Mouse (Mus musculus): ENCODE data around the gene Slc6a6. TPM values are rescaled to one million over a fixed set of nuclear protein-coding genes. Genes with fewer than 3 reads are reported as not detected.

Slc6a6 gene
- total RNA-seq, 2 experiments from 2014 or later = 117 to 145 TPM

DNA sequence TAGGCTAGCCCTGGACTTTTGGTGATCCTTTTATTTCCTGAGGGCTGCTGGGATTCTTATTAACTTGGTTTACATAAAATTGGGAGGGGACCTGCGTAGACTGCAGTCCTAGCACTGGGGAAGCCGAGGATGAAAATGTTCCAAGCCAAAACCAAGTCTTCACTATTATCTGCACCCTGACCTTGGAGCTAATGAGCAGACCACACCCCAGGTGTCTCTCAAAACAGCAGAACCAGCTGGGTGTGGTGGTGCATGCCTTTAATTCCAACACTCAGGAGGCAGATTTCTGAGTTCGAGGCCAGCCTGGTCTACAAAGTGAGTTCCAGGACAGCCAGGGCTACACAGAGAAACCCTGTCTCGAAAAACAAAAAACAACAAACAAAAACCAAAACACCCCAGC is 16.7 kb upstream of the Slc6a6 start:
- no peak for DNase-seq
- intact Hi-C loops (cut with DNase I) = no loop called here

GRCm38 (mm10) chr6:91668276-91668675 is 15.6 kb upstream of the Slc6a6 start:
- intact Hi-C loops (cut with DNase I) = no loop called here
- DNase-seq = no peak

GRCm38 (mm10) chr6:91669270-91669669 is 14.6 kb upstream of the Slc6a6 start:
- intact Hi-C loops (cut with DNase I) = no loop called here
- DNase-seq = no peak

- no peak for DNase-seq
- intact Hi-C loops (cut with DNase I) = no loop called here
These were observed 13.6 kb upstream of the Slc6a6 start for GRCm38 (mm10) chr6:91670224-91670623.

DNA sequence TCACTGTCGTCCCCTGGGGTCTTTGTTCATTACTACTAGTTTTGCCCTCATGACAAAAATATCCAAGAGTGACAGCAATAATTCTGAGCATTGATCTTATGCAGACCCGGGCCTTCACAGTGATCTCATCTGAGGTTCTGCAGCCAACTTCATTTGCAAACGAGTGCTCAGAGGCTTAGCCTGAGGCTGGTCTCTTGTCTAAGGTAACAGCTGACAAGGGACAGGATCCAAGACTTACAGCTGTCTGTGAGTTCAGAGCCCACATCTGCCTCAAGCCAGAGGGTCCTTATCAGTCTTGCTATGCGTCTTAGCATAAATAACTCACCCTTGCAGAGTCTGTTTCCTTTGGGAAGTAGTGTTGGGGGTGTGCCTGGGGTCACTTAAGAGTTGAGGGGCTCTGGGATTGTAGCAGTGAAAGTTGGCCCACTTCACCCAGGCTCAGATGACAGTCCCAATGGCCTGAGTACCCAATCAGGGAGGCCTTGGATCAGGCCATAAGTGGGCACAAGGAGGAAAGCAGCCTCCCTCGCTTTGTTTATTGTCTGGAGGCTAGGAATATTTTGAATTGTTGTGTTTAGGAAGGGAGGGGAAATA is 9.0 kb upstream of the Slc6a6 start:
- no peak for DNase-seq
- intact Hi-C loops (cut with DNase I) = no loop called here

GRCm38 (mm10) chr6:91678506-91679094 is 5.3 kb upstream of the Slc6a6 start:
- intact Hi-C loops (cut with DNase I) = no loop called here
- DNase-seq = no peak

- intact Hi-C loops (cut with DNase I) = no loop called here
- DNase-seq = peak; percentile 55 to 62
These were observed 4.7 kb upstream of the Slc6a6 start for GRCm38 (mm10) chr6:91679095-91679577.

- intact Hi-C loops (cut with DNase I) = loop anchor here (5.0 kb wide), 1 partner anchor 152 kb away; no protein-coding TSS in a partner anchor
- DNase-seq = no peak
These were observed 4.1 kb upstream of the Slc6a6 start for GRCm38 (mm10) chr6:91679716-91680115.

DNA sequence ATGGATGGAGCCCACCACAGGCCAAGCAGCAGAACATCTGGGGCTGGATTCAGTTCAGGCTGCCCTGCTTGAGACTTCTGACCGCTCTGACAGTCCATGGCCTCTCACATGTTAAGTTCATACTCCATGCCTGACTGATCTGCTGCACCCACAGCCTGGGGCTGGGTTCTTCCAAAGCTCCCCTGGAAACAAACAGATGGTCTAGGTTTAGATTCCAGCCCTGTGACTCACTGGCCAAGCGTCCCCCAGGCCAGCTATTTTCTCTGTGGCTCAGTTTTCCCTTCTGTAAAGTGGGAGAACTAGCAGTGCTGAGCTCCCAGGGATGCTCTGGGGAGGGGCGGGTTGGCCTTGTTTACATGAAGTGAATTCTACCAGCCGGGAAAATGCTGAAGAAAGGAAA is 2.0 kb upstream of the Slc6a6 start:
- intact Hi-C loops (cut with DNase I) = loop anchor here (2.0 to 5.0 kb wide), 2 partner anchors 105 to 155 kb away; no protein-coding TSS in a partner anchor

DNA sequence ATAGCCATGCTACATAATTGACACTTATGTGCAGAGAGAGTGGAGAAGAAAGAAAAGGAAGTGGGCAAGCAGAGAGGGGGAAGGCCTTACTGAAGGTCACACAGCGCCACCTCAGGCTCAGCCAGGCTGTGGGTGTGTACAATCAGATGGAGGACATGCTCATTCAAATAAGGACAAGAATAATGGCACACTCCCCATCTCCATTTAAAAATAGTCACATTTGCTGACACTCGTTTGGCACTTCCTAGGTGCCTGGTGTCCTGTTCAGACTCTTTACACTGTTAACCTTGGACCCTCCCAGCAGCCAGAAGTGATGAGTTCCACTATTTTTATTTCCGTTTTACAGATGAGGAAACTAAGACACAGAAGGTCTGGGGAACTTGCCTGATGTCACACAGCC is 732 bp upstream of the Slc6a6 start:
- no peak for DNase-seq
- intact Hi-C loops (cut with DNase I) = loop anchor here (2.0 to 5.0 kb wide), 2 partner anchors 106 to 156 kb away; no protein-coding TSS in a partner anchor

More for the DNA sequence above, 2.0 kb upstream of the Slc6a6 start:
- DNase-seq = no peak

GRCm38 (mm10) chr6:91684474-91684829 is 599 bp downstream of the Slc6a6 start:
- peak in 1 of 2 experiments; percentile 37 for DNase-seq
- intact Hi-C loops (cut with DNase I) = loop anchor here (5.0 kb wide), 1 partner anchor 157 kb away; no protein-coding TSS in a partner anchor

DNA sequence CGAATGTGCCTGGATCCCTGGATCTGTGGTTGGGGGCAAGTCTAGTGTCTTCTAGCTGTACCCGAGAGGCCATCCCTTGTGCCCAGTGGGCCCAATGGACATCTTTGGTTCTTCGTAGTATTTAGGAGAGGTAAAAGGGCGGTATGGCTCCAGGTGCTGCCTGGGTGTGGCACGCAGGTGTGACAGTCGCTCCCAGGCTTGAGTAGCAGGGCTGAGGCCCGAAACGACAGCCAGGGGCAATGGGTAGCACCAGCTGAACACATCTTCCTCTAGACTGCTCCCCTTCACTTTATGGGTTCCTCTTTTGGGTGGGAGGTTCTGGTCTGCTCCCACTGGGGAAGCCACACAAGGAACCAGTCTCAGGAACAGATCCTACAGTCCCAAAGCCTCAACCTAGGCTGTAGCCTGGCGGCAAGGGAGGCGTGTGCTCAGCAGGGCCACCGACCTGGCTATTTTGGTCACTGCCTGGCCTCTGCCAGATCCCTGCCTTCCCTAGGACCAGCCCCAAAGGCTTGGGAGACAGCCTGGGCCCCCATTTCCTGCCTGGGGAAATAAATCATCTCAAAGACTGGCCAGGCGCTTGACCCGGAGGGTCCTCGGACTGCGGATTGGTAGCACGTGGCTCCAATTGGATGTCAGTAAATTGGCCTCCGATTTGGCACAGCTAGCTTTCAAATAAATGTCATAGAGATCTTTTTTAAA is 1.1 kb downstream of the Slc6a6 start:
- intact Hi-C loops (cut with DNase I) = loop anchor here (5.0 kb wide), 2 partner anchors 52 to 158 kb away; no protein-coding TSS in a partner anchor
- peak; percentile 50 to 62 for DNase-seq

DNA sequence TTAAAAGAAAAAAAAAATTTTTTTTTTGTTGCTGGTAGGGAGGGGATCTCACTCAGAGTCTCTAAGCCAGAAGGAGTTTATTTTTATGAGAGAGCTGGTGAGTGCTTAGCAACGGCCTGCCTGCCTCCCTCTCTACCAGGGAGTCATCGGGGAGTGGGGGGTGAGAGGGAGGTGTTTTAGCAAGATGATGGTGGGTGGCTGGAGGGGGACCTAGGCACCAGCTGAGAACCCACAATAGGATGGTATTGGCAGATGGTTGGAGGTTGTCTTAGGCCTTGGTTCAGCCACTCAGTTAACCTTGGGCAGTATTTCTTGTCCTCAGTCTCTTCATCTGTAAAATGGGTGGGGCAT is 1.7 kb downstream of the Slc6a6 start:
- intact Hi-C loops (cut with DNase I) = loop anchor here (5.0 kb wide), 1 partner anchor 52 kb away; no protein-coding TSS in a partner anchor
- peak in 1 of 2 experiments; percentile 18 for DNase-seq

DNA sequence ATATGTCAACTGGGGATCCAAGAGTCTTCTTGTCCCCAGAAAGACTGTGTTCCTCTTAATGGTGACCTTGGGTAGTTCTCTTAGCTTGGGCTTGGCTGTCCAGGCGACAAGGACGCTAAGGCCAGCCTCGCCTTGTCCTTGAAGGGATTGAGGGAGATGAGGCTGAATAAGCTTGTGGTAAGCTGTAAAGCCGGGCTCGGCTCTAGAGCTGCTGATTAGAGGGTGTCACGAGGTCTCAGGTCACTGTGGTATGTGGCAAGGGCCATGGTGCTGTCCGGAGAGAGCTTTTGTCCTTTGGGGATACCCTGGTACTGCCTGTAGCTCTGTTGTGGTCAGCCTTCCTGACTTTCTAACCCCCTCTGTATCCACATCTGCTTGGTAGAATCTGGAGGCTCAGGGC is 2.0 kb downstream of the Slc6a6 start:
- intact Hi-C loops (cut with DNase I) = loop anchor here (5.0 kb wide), 1 partner anchor 51 kb away; no protein-coding TSS in a partner anchor
- DNase-seq = no peak

- intact Hi-C loops (cut with DNase I) = loop anchor here (5.0 kb wide), 1 partner anchor 51 kb away; no protein-coding TSS in a partner anchor
- DNase-seq = peak; percentile 46 to 66
These were observed 2.7 kb downstream of the Slc6a6 start for GRCm38 (mm10) chr6:91686597-91686996.

DNA sequence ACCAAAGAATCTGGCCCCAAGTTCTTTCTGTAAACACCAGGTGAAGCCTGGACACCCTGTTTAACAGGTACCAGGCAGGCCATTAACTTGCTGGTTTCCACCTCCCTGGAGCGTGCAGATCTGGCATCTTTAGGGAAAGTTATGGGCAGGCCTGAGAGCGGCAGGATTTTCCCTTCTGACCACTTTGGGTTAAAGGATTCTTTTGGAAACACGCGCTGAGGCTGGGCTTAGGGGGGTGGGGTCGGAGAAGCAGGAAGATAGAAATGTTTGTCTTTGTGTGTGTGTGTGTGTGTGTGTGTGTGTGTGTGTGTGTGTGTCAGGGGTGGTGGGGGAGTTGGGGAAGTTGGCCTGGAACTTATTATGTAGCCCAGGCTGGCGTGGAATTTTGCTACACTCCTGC is 4.2 kb downstream of the Slc6a6 start:
- no peak for DNase-seq
- intact Hi-C loops (cut with DNase I) = loop anchor here (5.0 kb wide), 1 partner anchor 49 kb away; no protein-coding TSS in a partner anchor

DNA sequence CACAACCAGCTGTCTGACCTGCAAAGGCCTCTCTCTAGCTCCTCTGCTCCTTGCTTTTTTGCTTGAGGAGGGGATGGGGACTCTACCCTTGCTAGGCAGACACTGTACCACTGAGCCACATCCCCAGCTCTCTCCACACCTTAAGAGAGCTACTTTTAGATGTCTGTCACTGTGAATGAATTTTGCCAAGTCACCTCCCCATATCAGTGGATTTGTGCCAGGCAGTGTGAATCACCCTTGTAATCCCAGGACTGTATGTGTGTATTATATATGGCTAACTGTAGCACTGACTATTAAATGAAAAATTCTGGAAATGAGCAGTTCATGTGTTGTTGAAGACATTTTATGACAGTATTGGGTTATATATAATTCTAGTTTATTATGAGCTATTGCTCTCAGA is 5.4 kb downstream of the Slc6a6 start:
- intact Hi-C loops (cut with DNase I) = loop anchor here (5.0 kb wide), 1 partner anchor 48 kb away; no protein-coding TSS in a partner anchor
- DNase-seq = no peak

- intact Hi-C loops (cut with DNase I) = no loop called here
These were observed 6.4 kb downstream of the Slc6a6 start for GRCm38 (mm10) chr6:91690222-91690621.

DNA sequence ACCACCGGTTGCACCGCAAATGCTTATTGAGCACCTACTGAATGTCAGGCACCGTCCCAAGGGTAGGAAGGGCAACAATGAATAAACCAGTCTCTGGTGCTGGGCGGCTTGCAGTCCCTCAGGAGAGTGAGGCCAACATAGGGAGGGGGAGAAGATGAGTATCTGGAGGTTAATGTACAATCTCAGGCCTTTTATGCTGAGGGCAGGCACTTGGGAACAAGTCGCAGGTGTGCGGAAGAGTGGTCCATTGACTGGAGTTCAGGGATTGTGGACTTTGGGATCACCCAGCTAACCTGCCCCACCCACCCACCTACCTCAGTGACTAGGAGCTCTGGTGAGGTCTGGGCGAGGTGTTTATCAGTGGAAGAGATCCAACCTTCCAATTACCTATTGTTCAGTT is 6.8 kb downstream of the Slc6a6 start:
- DNase-seq = no peak
- intact Hi-C loops (cut with DNase I) = no loop called here

More at GRCm38 (mm10) chr6:91690222-91690621, 6.4 kb downstream of the Slc6a6 start:
- DNase-seq = no peak

DNA sequence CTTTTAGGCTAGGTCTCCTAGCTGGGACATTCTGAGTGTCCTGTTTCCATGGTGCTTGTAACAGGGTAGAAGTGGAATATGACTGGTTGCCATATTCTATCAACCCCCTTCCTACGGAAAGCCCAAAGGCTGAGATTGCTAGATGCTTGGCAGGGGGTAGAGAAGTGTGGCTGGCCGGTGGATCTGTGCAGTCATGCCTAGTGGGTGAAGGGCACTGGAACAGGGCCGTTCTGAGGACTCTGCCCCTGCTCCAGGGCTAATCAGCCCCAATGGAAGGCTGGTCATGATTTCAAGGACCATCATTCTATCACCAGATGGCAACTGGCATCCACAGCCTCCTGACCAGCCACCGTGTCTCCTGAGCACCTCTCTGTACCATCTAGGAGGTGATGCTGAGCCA is 7.7 kb downstream of the Slc6a6 start:
- DNase-seq = no peak

DNA sequence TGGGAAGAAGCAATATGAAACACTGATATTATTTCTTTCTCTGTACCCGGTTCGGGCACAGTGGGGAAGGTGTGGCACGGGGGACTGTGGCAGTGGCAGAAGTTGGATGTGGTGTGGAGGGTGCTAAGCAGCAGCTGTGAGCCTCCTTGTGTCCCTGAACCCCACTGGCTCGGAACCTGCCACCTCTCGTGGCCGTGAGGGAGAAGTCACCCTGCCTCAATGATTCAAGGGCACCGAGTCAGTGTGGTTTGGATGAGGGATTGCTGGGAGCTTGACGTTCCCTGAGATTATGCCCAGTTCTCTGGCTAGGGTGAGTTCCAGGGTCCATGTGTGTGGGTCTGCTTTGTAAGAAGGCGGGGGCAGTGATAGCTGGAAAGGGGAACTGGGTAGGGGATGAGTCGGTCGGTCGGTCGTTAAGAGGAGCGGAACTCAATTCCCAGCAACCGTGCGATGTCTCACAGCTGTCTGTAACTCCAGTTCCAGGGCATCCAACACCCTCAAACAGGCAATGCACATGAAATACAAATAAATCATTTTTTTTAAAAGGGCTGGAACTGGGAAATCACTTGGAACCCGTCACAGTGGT is 9.5 kb downstream of the Slc6a6 start:
- DNase-seq = no peak
- intact Hi-C loops (cut with DNase I) = no loop called here

More for the DNA sequence above, 7.7 kb downstream of the Slc6a6 start:
- intact Hi-C loops (cut with DNase I) = no loop called here
